Mouse (Mus musculus): ENCODE results near the gene Ostc. TPM values are rescaled to one million over a fixed set of nuclear protein-coding genes. Genes with fewer than 3 reads are reported as not detected.

The Ostc gene
- polyA plus RNA-seq, 1 experiment from 2014 or later: 423 TPM

- H3K36me3 ChIP-seq: no peaks in the 10 kb centered on the region
- H3K4me1 ChIP-seq: no peaks in the 10 kb centered on the region
- ATAC-seq (ENCODE audit: insufficient read depth, low FRiP score, low read depth): no peak
- no peak overlapping the region for H3K9ac ChIP-seq
- H3K4me3 ChIP-seq (replicated peaks): no peak overlapping the region
- H3K27ac ChIP-seq: no peak overlapping the region
- whole genome bisulfite sequencing: 92% methylated on average over 19 of the region's 19 CpGs
- H3K9me3 ChIP-seq: no peaks in the 10 kb centered on the region
- H3K4me2 ChIP-seq: no peak overlapping the region
- H3K27me3 ChIP-seq (replicated peaks): no peaks in the 10 kb centered on the region
Observed at GRCm38 (mm10) chr3:130677671-130678460, 31.4 kb downstream of the Ostc start.

- H3K27me3 ChIP-seq (replicated peaks): no peaks in the 10 kb centered on the region
- H3K9me3 ChIP-seq: no peaks in the 10 kb centered on the region
- 63% methylated on average over 14 of the region's 14 CpGs for WGBS
- H3K9ac ChIP-seq: no peak overlapping the region
- no peak for ATAC-seq (ENCODE audit: insufficient read depth, low FRiP score, low read depth)
- H3K36me3 ChIP-seq: no peaks in the 10 kb centered on the region
- no peak overlapping the region for H3K4me2 ChIP-seq
- no peaks in the 10 kb centered on the region for H3K4me1 ChIP-seq
- H3K27ac ChIP-seq: no peak overlapping the region
- H3K4me3 ChIP-seq (replicated peaks): no peak overlapping the region
Observed at GRCm38 (mm10) chr3:130671291-130671690, 38.0 kb downstream of the Ostc start.

GRCm38 (mm10) chr3:130662496-130662895 lies 46.7 kb downstream of the Ostc start:
- Histone ChIP-seq H3K27ac (no peak overlapping the region), H3K36me3 (no peaks in the 10 kb centered on the region), H3K4me3 (replicated peaks) (no peak overlapping the region), H3K27me3 (replicated peaks) (no peaks in the 10 kb centered on the region), H3K4me1 (0 out of 2 replicates have a peak, but pooled peaks cover 3% of the 10 kb centered on the region), H3K9ac (no peak overlapping the region), H3K9me3 (no peaks in the 10 kb centered on the region), H3K4me2 (no peak overlapping the region)
- no peak for ATAC-seq (ENCODE audit: insufficient read depth, low FRiP score, low read depth)
- 92% methylated on average over 3 of the region's 3 CpGs for WGBS

- H3K36me3 ChIP-seq: no peaks in the 10 kb centered on the region
- WGBS: 39% methylated on average over 6 of the region's 6 CpGs
- ATAC-seq (ENCODE audit: insufficient read depth, low FRiP score, low read depth): no peak
- H3K27me3 ChIP-seq (replicated peaks): no peaks in the 10 kb centered on the region
- H3K9me3 ChIP-seq: no peaks in the 10 kb centered on the region
- 0 out of 2 replicates have a peak, but pooled peaks cover 3% of the 10 kb centered on the region for H3K4me1 ChIP-seq
- no peak overlapping the region for H3K4me2 ChIP-seq
- H3K27ac ChIP-seq: no peak overlapping the region
- H3K4me3 ChIP-seq (replicated peaks): no peak overlapping the region
- no peak overlapping the region for H3K9ac ChIP-seq
Observed at GRCm38 (mm10) chr3:130660619-130661018, 48.6 kb downstream of the Ostc start.

GRCm38 (mm10) chr3:130649569-130649968 lies 59.7 kb downstream of the Ostc start:
- WGBS: 38% methylated on average over 6 of the region's 6 CpGs

GRCm38 (mm10) chr3:130646110-130646810 lies 63.0 kb downstream of the Ostc start:
- Histone ChIP-seq H3K4me3 (replicated peaks) (no peak overlapping the region), H3K36me3 (no peaks in the 10 kb centered on the region), H3K4me1 (no peaks in the 10 kb centered on the region), H3K9me3 (no peaks in the 10 kb centered on the region), H3K27me3 (replicated peaks) (no peaks in the 10 kb centered on the region), H3K4me2 (no peak overlapping the region), H3K9ac (no peak overlapping the region), H3K27ac (no peak overlapping the region)
- no peak for ATAC-seq (ENCODE audit: insufficient read depth, low FRiP score, low read depth)
- 69% methylated on average over 11 of the region's 11 CpGs for WGBS

More at GRCm38 (mm10) chr3:130649569-130649968, 59.7 kb downstream of the Ostc start:
- Histone ChIP-seq H3K9ac (no peak overlapping the region), H3K9me3 (no peaks in the 10 kb centered on the region), H3K27me3 (replicated peaks) (no peaks in the 10 kb centered on the region), H3K4me1 (no peaks in the 10 kb centered on the region), H3K36me3 (no peaks in the 10 kb centered on the region), H3K4me3 (replicated peaks) (no peak overlapping the region), H3K27ac (no peak overlapping the region), H3K4me2 (no peak overlapping the region)
- no peak for ATAC-seq (ENCODE audit: insufficient read depth, low FRiP score, low read depth)

Other genes starting within 250 kb of the Ostc start
- 0.09 TPM in 1 of 2 replicates, not detected in the other for gene Etnppl, start 92.0 kb downstream of the Ostc start, polyA plus RNA-seq (2015; fragmentation: Nextera tagmentation; extraction: Ambion mirVana)
- 843 and 874 TPM in 2 replicates for gene Rpl34, start 21.0 kb upstream of the Ostc start, polyA plus RNA-seq (2015; fragmentation: Nextera tagmentation; extraction: Ambion mirVana)

All from stomach, embryonic 15.5 days (tissue).